Mouse (Mus musculus): Measurements from ENCODE around the gene Susd3.

Susd3 gene

GRCm38 (mm10) chr13:49246011-49246410, 2.5 kb downstream of the Susd3 start:
- no peak for DNase-seq (ENCODE audit: low spot score)

DNA sequence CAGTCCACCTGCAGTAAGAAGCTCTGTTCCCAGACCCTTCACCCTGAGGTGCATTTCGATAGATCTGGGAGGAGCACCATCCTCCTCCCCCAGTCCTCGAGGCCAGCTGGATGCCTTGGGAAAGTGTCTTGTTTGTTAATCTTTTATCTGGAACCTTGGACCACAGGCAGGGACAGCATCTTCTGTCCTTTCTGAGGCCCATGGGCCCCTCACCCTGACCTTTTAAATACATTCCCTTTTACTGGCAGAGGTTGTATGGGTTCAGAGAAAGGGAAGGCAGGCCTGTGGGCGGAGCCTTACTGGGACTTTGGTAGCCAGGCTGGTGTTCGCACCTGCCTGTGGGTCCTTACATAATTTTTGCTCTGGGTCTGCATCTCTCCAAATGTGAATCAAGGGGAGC, 3.3 kb downstream of the Susd3 start:
- no peak for DNase-seq (ENCODE audit: low spot score)

GRCm38 (mm10) chr13:49243492-49243891, 5.0 kb downstream of the Susd3 start:
- no peak for DNase-seq (ENCODE audit: low spot score)

GRCm38 (mm10) chr13:49242321-49243065, 6.0 kb downstream of the Susd3 start:
- DNase-seq (ENCODE audit: low spot score), result peak; percentile 43

DNA sequence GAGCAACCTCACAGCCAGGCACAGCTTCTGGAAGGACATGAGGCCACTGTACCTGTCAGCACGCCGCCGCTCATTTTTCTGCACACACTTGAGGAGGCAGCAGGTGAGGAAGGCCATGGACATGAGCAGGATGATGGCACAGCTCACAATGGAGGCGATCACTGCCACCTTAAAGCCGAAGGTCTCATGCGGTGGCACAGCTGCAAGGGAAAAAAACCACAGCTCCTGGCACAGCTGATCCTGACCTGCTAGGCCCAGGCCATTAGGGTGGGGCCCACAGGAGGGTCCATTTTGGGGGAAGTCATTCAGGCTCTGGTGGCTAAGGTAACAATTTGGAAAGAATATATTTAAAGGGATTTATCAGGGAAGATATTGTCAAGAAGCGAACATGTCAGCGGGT, 9.8 kb downstream of the Susd3 start:
- no peak for DNase-seq (ENCODE audit: low spot score)

- no peak for DNase-seq (ENCODE audit: low spot score)
Observed at GRCm38 (mm10) chr13:49237617-49238016, 10.9 kb downstream of the Susd3 start.

GRCm38 (mm10) chr13:49234711-49235110, 13.8 kb downstream of the Susd3 start:
- DNase-seq (ENCODE audit: low spot score), result no peak

GRCm38 (mm10) chr13:49233792-49234572, 14.5 kb downstream of the Susd3 start:
- no peak for DNase-seq (ENCODE audit: low spot score)

- no peak for DNase-seq (ENCODE audit: low spot score)
Observed at GRCm38 (mm10) chr13:49225633-49226032, 22.9 kb downstream of the Susd3 start.

DNA sequence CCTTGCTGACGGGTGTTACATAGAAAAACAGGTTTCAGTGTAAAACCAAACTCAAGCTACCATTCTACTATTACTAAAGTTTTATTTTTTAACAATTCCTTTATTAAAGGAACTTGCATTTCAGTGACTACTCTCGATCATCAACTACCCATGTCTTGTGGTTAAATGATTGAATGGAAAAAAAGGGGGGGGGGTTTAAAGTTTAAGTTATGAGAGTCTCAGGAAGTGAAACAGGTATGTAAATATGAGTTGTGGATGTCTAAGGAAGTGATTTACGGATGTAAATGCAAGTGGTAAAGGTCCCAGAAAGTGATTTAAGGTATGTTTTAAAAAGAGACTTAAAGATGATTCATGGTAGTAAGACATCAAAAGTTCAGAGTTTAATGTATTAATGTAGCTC, 23.3 kb downstream of the Susd3 start:
- no peak for DNase-seq (ENCODE audit: low spot score)

DNA sequence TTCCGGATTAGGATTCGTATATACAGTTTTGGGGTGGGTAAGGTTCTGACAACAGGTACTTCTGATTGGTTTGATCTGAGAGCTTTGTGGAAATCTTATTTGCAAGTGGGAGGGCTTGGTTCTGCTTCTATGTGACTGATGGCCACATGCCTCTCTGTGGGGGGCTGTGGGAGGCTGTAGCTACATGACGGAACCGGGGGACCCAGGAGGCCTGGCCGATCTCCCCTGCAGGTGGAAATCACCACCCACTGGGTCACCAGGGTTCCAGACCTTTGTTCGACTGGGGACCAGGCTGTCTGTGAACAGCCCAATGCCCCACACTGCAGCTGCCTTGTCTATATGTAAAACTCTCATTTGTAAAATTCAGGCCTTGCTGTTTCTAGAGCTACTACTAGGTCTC, 23.8 kb downstream of the Susd3 start:
- DNase-seq (ENCODE audit: low spot score), result no peak

DNA sequence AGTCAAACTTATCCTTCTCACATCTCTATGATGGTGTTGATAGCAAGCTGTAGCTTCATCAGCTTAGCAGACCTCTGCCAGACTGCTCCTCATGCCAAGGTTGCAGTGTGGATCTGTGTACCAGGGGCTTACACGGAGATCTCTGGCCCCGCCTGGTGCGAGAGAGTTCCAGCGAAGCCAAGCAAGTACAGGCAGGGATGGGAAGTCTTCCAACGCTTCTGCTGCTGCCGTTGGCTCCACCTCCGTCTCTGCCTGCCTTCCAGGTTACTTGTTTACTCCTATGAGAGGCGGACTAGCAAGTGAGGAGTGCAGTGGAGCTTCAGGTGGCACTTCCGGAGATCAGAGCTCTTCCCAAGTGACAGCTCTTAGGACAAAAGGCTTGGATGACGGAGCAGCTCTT, 24.2 kb downstream of the Susd3 start:
- DNase-seq (ENCODE audit: low spot score), result no peak

DNA sequence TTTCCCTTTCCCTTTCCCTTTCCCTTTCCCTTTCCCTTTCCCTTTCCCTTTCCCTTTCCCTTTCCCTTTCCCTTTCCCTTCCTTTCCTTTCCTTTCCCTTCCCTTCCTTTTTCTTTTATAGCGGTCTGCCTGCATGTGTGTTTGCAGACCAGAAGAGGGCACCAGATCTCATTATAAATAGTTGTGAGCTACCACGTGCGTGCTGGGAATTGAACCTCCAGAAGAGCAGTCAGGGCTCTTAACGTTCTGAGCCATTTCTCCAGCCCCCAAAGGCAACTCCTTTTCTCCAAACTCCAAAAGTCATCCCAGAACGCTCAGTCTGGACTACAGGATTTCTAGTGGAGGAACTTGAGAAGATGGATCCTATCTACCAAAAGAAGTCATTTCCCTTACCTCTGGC, 27.6 kb downstream of the Susd3 start:
- no peak for DNase-seq (ENCODE audit: low spot score)

- DNase-seq (ENCODE audit: low spot score), result no peak
Observed at GRCm38 (mm10) chr13:49219367-49219766, 29.1 kb downstream of the Susd3 start.

- no peak for DNase-seq (ENCODE audit: low spot score)
Observed at GRCm38 (mm10) chr13:49218651-49219050, 29.9 kb downstream of the Susd3 start.

DNA sequence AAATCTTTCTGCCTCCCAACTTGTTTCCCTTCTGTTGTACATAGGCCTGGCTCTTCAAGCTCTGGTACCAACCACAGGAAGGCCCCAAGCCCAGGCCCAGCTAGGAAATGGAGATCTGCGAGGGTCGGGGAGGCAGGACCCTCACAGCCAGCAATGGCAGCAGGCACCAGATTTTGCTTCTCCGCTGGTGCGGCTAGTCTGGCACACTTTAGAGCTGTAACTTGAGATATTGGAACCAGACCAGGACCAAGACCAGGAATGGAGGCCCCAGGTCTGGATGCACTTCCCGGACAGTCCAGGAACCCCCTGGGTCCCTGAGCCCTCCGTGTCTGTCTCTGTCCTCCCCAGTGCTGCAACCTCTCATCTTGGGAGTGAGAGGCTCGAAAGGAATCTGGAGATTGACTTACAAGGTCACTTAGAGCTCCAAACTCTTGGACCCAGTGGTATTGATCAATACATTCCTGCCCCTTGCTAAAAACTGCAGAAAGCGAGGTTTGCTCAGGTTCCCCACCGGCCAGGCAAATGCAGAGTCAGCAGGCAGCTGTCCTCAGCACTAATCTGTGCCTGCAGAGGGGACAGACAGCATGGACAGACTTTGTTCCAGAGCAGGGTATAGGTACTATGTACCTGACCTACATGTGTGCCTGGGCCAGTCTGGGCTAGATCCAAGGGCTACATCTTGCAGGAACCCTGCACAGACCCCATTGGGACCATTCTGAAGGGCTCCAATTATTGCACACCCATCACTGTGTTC, 31.5 kb downstream of the Susd3 start:
- no peak for DNase-seq (ENCODE audit: low spot score)

DNA sequence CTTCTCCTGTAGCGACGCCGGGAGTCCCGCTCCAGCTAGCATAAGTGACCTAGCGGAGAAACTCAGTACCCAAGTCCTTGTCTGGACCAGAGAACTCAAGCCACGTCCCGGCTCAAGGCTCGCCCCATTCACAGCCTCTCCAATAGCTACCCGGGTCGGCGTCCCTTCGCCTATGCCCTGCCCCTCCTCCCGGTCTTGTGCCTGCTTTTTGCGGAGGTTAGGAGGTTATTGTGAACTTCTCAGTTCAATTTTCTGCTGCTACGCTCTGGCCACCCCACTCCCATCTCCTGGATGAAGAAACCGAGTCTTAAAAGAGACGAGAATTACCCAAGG, 32.3 kb downstream of the Susd3 start:
- DNase-seq (ENCODE audit: low spot score), result no peak

DNA sequence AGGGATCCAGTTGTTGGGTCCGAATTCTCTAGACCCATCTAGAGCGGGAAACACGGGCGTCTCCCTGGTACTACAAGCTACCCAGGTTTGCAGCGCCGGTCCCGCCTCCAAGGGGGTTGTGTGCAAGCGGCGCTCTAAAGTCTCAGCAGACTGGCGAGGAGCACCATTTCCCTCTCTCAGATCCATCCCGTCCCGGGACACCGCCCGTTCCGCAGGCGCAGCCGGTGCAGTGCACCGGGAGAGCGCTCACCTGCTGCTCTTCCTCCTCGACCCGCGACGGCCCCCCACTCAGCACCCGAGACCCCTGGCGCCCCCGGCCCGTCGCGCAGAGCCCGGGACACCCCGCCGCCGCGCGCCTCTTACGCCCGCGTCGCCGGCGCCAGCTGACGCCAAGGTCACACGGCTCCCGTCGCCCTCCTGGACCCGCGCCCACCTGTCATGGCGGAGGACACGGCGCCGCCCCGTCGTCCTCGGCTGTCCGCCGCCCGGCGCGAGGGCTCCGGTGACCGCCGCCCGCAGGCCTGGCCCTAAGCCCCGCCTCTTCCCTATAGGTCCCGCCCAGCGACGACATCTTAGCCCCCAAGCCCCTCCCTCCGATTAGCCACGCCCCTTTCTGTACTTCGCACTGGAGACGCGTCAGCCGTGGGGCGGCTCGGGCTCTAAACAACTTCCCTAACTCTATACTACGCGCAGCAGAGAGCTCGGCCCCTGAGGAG, 32.8 kb downstream of the Susd3 start, which contains the start of gene Card19:
Card19 (minus strand) TSS at position 534 of the 716 bp plus-strand sequence.
- peak; percentile 93 for DNase-seq (ENCODE audit: low spot score)

- DNase-seq (ENCODE audit: low spot score), result no peak
Observed at GRCm38 (mm10) chr13:49215128-49215503, 33.4 kb downstream of the Susd3 start.

- no peak for DNase-seq (ENCODE audit: low spot score)
Observed at GRCm38 (mm10) chr13:49214454-49214853, 34.1 kb downstream of the Susd3 start.

- DNase-seq (ENCODE audit: low spot score), result no peak
Observed at GRCm38 (mm10) chr13:49213531-49213932, 35.0 kb downstream of the Susd3 start.
